Mouse (Mus musculus) hindbrain, embryonic 13.5 days (tissue): ENCODE measurements at regions not wholly inside any gene's neighbourhood (a gene's known extent, or its start where the extent isn't known, plus 50 kb on each side); places are given as distances from the start of the nearest gene placed in this dataset.

Experiments
- ATAC-seq: fragments of 200-750 bp; cut with Nextera tagmentation; 2 replicates; pipeline ENCODE4 v1.8.0; 2017; ENCODE audit warnings: moderate TSS enrichment; ENCODE audit not compliant: low FRiP score
- H3K27ac ChIP-seq: fragments of 300-500 bp; sonication (generic); 2 replicates; pipeline ENCODE4 v1.5.1; 2015; ENCODE audit warnings: inconsistent platforms, mild to moderate bottlenecking, moderate library complexity
- H3K27me3 ChIP-seq: fragments of 300-500 bp; sonication (generic); 2 replicates; pipeline ENCODE4 v1.6.1; 2015; ENCODE audit warnings: mild to moderate bottlenecking, inconsistent platforms
- H3K36me3 ChIP-seq: fragments of 300-500 bp; sonication (generic); 2 replicates; pipeline ENCODE4 v1.6.1; 2015; ENCODE audit warnings: mild to moderate bottlenecking, inconsistent platforms
- H3K4me1 ChIP-seq: fragments of 300-500 bp; sonication (generic); replicated peaks from 2 replicates; pipeline ENCODE4 v1.6.1; 2015; ENCODE audit warnings: inconsistent platforms
- H3K4me2 ChIP-seq: fragments of 300-500 bp; sonication (generic); 2 replicates; pipeline ENCODE4 v1.6.1; 2015; ENCODE audit warnings: inconsistent platforms, mild to moderate bottlenecking, moderate library complexity
- H3K4me3 ChIP-seq: fragments of 300-500 bp; sonication (generic); 2 replicates; pipeline ENCODE4 v1.5.1; 2015; ENCODE audit warnings: mild to moderate bottlenecking, inconsistent platforms
- H3K9ac ChIP-seq: fragments of 300-500 bp; sonication (generic); 2 replicates; pipeline ENCODE4 v1.6.1; 2015; ENCODE audit warnings: mild to moderate bottlenecking, inconsistent platforms
- H3K9me3 ChIP-seq: fragments of 300-500 bp; sonication (generic); 2 replicates; pipeline ENCODE4 v1.6.1; 2016; ENCODE audit warnings: inconsistent platforms
- WGBS: fragments of 180-500 bp; shearing (Covaris S2); methylation state at CpG from one replicate; pipeline ENCODE4 v1.1.7; 2015; 5-methylcytosine and 5-hydroxymethylcytosine counted together

DNA sequence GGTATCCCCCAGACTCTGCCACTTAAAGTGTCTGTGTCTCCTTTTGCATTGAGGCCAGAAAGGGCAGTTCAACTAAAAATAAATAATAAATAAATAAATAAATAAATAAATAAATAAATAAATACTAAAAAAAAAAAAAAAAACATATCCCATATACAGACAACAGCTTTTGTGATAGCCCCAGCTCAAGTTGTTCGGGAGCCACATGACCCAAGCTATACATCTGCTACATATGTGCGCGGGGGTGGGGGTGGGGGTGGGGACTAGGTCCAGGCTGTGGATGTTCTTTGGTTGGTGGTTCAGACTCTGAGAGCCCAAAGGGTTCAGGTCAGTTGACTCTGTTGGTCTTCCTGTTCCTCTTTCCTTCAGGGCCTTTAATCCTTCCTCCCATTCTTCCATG lies 379.6 kb upstream of the Ccnh start:
- Histone ChIP-seq H3K4me2 (no peak overlapping the region), H3K9ac (no peak overlapping the region), H3K27me3 (no peaks in the 10 kb centered on the region), H3K4me3 (no peak overlapping the region), H3K27ac (no peak overlapping the region), H3K4me1 (peaks cover 5% of the 10 kb centered on the region), H3K36me3 (no peaks in the 10 kb centered on the region), H3K9me3 (no peaks in the 10 kb centered on the region)
- ATAC-seq = no peak
- WGBS = 94% methylated on average over 3 of the region's 3 CpGs
